Mouse (Mus musculus): ENCODE measurements around the gene Cldn34c4.

The Cldn34c4 gene

DNA sequence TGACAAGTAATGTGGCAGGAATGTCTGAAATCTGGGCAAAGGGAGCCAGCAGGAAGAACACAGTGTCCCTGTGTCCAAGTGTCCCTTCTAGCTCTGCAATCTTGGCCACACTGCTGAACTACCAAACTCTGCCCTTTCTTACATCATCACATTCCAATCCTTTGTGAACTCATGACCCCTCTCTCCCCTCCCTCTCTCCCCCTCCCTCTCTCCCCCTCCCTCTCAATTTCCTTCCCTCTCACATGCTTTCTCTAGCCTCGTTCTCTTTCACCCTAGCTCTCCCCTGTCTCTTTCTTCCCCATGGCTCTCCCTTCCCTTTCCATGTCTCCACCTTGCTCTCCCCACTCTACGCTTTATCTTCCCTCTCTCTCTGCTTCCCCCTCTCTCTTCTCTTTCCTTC is at the start of gene Cldn34c4:
Cldn34c4 (minus strand) TSS at position 101 of the 400 bp plus-strand sequence.
- WGBS: 46% methylated on average over 2 of the region's 2 CpGs

DNA sequence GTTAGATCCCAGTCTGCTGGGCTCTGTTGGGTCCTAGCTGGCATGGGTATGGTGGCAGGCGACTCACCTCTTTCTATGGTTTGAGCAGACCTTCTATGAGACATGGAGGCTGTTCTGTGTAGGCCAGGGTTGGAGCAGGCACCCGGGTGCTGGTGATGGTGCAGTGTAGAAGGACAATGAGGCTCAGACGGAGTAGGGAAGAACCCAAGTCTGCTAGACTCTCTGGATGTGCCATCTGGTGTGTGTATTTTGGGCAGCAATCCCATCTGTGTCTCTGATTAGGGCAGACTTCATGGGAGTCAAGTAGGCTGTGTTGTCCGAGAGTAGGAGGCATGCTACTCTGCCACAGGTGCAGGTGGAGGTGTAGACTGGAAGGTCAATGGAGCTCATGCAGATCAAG is 10.7 kb upstream of the Cldn34c4 start:
- WGBS: 48% methylated on average over 4 of the region's 4 CpGs

Data from cerebral cortex, adult 2 months (tissue).